In the genomic region with DNA sequence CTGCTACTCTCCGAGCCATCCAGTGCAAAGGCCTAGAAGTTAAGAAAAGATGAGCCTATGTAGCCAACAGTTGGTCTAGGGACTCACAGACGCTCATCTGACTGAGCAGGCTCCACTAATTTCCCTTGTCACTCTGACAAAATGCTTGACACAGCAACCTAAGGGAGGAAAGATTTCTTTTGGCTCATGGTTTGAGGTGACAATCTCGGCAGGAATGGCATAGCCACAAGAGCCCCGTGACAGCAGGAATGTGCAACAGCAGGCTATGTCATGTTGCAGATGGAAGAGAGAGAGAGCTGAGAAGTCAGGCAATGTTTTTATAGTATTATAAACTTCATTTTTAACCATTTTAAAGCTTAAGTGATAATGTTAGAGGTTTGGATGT, we compare ENCODE assay signal across 15 mouse cellular contexts.
"Had no signal": no experiment of that assay in that cellular context is flagged by ENCODE, and none has a peak within 500 bp of the region (broad histone marks: within the 10 kb centered on the region; RNA-seq: fewer than 3 reads in every experiment).

No protein-coding gene starts in this region.

- H3K4me2 ChIP-seq: neural tube, embryonic 13.5 days; neural tube, embryonic 15.5 days; stomach, embryonic 15.5 days had no signal

- H3K9me3 ChIP-seq: neural tube, embryonic 13.5 days; neural tube, embryonic 15.5 days; stomach, embryonic 15.5 days had no signal

- DNase-seq: retina, postnatal 1 day; right cerebral cortex, adult 18-20 months; right cerebral cortex, postnatal 14 days; right cerebral cortex, postnatal 4 days; spleen, adult 18-20 months; thymus, adult 18-20 months; thymus, adult 2 months; thymus, postnatal 14 days; thymus, postnatal 25 days; thymus, postnatal 36 days; thymus, postnatal 4 days had no signal

- H3K27me3 ChIP-seq: neural tube, embryonic 13.5 days; neural tube, embryonic 15.5 days; stomach, embryonic 15.5 days had no signal

- H3K4me1 ChIP-seq: neural tube, embryonic 13.5 days had no signal

- H3K9ac ChIP-seq: neural tube, embryonic 13.5 days; neural tube, embryonic 15.5 days; stomach, embryonic 15.5 days had no signal

- H3K4me3 ChIP-seq: neural tube, embryonic 13.5 days; neural tube, embryonic 15.5 days; stomach, embryonic 15.5 days had no signal

- H3K27ac ChIP-seq: neural tube, embryonic 13.5 days; neural tube, embryonic 15.5 days; stomach, embryonic 15.5 days; stomach, postnatal 0 days had no signal

- H3K36me3 ChIP-seq: neural tube, embryonic 13.5 days; neural tube, embryonic 15.5 days; stomach, embryonic 15.5 days had no signal
